Mouse (Mus musculus): ENCODE measurements around the gene Lat2. TPM values are rescaled to one million over a fixed set of nuclear protein-coding genes. Genes with fewer than 3 reads are reported as not detected.
"Not testable (repeated sequence)": the region's sequence is repeated elsewhere in the genome, so short reads cannot be mapped to it uniquely, and the experiment has no call there.

Lat2 gene
- total RNA-seq (2021): under 1 TPM; 0.41 to 0.99 TPM
- long read RNA-seq, experiment 1, partial matches to known transcripts: 0 of 2 reads
- long read RNA-seq, experiment 1, other reads (novel, unspliced or antisense): 2 of 2 reads
- long read RNA-seq, experiment 2, partial matches to known transcripts: 0 of 3 reads
- long read RNA-seq, experiment 2, other reads (novel, unspliced or antisense): 3 of 3 reads

DNA sequence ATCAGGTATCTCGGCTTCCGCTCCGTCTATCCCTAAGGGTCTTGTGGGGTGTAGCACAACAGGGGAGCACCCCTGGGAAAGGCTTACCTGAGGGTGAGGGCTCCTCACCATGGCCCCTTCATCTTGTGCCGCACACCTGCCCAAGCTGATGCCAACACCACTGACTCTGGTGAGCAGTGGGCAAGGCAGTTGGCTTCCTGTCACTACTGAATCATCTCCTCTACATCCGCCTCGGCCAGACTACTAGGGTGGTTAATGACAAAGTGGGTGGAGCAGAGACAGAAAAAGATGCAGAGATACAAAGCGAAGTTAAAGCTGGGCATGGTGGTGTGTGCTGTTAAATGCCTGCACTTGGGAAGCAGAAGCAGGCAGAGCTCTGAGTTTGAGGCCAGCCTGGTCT is at the start of gene Lat2:
Gene Lat2 (minus strand): TSS at position 224 of the 400 bp plus-strand sequence.
- no peak for DNase-seq

DNA sequence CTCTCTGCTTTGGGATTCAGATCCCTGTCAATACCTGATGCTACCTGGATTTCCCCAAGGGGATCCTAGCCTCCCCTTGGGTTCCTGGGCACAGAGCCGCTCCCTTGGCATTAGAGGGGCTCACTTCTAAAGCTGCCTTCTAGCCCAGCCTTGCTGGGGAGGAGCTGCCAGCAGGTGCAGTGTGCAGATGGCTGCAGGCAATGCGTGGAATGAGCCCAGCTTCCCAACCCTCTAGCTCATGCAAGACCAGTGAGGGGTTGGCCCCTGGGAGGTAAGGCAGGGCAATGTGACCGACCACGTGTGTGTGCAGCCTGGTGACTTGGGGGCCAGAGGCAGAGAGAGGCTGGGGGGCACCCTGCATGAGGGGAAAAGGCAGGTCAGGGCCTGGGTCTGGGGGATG is 41.9 kb upstream of the Lat2 start:
- DNase-seq: no peak

DNA sequence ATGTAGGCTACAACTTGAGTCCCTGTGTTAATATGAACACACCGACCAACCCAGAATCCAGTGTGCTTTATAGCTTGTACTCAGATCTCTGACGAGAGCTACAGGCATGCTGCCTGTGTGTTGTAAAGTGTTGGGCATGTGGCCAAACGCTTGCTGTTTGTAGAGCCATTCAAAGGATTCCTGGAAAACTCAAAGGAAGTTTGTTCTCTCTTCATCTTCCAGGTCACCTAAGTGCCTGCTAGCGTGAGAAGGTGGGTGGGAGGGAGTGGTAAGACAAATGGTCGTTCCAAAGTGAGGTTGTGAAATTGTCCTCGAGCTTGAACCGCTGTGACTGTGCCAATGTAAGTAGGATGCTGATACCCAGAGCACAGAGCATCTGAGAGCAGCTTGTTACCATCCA is 37.2 kb upstream of the Lat2 start:
- DNase-seq: no peak

DNA sequence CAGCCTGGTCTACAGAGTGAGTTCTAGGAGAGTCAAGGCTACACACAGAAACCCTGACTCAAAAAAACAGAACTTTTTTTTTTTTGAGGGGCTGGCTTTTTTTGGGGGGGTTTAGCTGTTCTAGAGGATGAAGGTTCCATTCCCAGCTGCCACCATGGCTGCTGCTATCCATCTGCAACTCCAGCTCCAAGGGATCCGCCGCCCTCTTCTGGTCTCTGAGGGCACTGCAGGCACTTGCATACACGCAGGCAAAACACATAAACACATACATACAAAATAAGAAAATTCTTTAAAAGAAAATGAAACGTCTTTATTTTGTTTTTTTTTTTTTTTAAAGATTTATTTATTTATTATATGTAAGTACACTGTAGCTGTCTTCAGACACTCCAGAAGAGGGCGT is 36.1 kb upstream of the Lat2 start:
- DNase-seq: no peak

DNA sequence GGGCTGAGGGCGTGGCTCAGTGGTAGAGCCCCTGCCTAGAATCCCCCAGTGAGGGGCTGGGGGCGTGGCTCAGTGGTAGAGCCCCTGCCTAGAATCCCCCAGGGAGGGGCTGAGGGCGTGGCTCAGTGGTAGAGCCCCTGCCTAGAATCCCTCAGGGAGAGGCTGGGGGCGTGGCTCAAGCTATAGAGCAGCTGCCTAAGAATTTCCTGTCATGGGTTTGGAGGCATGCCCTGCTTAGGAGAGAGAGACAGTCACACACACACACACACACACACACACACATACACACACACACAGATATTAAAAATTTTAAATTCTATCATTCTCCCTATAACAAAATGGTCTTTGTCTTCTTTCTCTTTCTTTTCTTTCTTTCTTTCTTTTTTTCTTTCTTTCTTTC is 34.2 kb upstream of the Lat2 start:
- not testable (repeated sequence) for DNase-seq

DNA sequence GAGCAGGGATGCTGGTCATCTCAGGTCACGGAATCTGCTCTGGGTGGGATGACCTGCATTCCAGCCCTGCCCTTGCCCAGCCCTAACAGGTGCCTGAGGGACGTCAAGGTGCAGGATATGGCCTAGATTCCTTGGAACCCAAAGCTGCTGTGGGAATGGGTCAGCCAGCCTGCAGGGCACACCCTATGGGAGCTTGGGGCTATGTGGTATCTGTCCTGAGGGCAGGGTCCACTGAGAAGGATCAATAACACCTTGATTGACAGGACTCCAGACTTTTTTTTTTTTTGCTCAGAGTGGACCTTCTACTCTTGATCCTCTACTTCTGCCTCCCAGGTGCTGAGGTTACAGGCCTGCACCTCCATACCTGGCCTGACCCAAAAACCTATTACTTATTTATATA is 32.6 kb upstream of the Lat2 start:
- DNase-seq: no peak

DNA sequence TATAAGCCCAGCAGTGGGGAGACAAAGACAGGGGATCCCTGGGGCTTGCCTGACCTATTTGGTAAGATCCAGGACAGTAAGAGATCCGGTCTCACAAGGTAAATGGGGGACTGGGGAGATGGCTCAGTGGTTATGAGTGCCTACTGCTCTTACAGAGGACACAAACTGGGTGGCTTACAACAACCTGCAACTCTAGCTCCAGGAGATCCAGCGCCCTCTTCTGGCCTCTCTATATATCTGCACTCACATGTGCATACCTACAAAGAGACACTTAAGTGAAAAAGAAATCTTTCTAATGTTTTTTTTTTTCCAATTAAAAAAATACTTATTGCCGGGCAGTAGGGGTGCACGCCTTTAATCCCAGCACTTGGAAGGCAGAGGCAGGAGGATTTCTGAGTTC is 31.6 kb upstream of the Lat2 start:
- no peak for DNase-seq

DNA sequence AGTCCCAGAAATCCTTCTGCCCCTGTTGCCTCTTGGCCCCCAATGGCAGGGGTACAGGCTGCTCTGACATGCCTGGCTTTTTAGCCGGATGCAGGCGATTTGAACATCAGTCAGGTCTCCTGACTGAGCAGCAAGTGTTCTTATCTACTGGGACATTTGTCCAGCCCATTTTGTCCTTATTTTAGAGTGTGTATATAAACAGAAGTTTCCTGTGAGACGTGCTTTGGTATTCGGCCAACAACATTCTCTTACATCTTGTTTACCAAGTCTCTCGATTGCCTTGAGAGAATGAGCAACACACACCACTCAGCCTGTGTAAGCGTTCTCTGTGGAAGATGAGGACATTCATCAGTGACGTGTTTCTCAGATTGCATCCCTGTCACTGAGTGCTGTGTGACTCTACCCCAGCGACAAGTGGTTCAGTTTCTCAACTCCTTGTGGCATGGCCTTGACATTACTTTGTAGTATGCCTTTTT is 29.9 kb upstream of the Lat2 start:
- no peak for DNase-seq

DNA sequence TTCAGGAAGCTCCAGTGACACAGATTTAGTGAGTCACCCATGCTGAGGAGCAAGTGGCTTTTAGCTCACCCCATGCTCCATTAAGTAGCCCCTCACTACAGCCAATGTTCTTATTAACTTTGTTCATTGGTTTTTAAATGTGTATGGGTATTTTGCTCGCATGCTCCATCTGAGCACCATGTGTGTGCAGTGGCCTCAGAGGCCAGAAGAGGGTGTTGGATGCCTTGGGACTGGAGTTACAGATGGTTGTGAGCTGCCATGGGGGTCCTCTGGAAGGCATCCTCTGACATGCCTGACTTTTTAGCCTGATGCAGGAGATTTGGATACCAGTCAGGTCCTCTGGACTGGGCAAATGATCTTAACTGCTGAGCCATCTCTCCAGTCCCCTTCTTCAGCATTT is 29.3 kb upstream of the Lat2 start:
- no peak for DNase-seq

DNA sequence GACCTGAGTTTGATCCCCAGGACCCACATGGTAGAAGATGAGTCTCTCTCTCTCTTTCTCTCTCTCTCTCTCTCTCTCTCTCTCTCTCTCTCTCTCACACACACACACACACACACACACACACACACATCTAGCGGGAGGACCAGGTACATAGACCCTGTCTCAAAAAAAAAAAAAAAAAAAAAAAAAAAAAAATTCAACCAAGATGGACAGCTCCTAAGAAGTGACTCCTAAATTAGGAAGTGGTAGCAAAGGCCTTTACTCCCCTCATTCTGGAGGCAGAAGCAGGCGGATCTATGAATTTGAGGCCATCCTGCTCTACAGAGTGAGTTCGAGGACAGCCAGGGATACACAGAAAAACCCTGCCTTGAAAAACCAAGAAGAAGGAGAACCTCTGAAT is 25.5 kb upstream of the Lat2 start:
- no peak for DNase-seq

DNA sequence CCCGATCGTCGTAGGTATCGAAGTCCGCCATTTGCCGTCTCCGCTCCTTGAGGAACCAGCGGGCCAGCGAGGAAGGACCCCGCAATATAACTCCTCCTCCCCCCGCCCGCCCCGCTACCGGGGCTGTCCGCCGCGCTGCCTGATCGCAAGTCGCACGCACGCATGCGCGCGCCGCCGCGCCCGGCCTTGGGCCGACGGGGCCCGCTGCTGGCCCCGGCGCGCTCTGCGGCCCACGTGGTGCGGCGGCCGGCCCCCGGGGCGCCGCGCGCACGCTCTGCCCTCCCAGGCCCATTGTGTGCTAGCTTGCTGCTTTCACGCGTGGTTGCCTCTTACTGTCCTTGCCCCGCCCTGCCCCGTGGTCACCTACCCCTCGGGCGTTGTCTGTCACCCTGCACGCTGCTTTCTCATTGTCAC is 24.5 kb upstream of the Lat2 start, which contains the start of gene Eif4h:
Gene Eif4h (minus strand): TSS at position 222 of the 414 bp plus-strand sequence.
- peak; percentile 97 for DNase-seq

DNA sequence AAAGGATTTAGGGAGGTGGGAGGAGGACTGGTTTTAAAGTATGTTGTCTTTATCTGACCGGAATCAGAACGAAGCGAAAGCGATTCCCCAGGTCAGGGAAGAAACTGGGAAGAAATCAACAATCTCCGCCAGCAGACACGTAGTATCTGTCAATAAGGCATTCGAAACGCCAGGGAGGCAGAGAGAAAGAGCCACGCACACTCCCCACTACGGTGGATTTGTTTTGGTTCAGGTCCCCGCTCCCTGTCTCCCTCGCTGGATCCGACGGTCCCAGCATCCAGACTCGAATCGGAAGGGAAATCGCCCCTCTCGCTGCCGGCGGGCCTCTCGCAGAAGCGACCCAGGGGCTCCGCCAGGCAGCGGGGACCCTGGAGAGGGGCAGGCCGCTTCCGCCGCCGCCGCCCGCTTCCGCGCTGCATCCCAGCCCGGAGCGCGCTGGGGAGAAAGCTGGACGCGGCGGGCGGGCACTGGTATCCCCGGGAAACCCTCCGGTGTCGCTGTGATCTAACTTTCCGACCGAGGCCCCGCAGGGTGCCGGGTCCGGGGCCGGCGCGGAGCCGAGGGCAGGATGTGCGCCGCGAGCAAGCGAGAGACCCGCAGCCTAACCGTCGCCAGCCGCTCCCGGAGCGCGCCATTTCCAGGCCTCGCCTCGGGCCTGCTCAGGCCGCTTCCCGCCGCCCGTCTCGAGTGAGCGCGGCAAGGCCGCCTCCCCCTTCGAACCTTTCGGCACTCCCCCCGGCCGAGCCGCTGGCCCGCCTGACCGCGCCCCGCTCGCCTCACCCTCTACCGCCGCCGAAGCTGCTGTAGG is 23.8 kb upstream of the Lat2 start:
- no peak for DNase-seq

DNA sequence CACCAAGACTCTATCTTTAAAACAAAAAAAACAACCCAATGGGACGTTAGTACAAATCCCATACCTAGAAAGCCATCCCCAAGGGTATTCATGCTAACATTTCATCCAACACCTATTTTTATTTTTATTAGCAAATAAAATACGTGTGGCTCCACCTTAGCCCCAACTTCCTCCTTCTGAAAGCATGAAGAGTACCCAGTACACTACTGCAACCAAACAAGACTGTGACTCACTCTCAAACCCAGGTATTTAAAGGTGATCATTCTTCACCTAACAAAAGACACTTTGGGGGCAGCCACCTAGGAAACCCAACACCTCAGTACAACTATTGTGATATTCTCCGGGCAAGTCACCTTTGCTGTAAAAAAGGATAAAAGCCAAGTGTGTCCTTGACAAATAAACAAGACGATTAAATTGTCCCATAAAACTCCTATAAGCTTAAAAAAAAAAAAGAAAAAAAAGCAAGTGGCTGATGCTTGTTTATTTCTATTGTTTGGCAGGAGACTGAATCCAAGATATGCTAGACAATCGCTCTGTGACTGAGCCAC is 23.1 kb upstream of the Lat2 start:
- no peak for DNase-seq

DNA sequence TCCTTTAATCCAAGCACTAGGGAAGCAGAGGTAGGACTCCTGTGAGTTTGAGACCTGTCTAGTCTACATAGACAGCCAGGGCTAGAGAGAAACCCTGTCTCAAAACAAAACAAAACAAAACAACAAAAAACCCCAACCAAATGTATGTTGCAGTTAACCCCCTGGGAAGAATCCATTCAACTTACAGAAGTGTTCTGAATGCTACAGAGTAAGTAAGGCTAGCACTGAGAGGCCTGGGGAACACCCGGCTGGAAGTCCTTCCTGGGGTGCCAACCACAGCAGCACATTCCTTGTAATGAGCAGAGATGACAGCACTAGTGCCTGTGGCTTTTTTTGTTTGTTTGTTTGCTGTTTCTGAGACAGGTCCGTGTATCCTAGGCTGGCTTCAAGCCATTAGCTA is 18.0 kb upstream of the Lat2 start:
- DNase-seq: no peak

DNA sequence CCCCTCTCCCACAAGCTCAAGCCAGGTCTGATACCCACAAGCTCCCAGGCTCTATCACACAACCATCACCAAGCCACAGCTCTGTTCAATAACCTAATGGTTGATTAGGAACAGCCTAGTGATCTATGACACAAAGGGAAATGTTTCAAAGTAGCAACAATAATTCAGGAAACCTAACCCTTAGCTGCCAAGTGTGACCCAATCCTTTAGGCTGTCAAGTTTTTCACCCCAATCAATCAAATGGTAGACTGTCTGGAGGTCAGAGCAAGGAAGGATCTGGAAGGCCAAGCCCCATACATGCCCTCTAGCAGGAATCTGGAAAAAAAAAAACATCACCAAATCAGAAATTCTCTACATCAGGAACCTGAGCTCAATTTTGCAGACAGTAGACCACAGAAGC is 16.0 kb upstream of the Lat2 start:
- DNase-seq: no peak

DNA sequence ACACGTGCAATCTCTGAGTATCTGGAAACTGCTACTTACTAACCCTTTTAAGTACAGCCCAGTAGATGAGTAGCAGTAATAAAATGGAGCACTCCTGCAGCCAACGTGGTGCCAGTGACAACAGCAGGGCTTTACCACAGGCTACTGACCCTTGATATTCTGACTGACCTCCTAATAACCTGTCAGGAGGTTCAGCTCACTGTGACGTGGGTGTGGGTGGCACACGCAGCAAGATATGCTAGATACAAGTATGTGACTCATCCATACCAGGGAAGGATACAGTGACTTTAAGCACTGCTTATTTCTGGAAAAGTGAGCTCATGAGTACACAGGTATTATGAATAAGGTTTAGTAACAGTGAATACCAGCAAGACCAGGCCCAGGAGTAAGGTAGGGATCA is 14.7 kb upstream of the Lat2 start:
- DNase-seq: no peak

DNA sequence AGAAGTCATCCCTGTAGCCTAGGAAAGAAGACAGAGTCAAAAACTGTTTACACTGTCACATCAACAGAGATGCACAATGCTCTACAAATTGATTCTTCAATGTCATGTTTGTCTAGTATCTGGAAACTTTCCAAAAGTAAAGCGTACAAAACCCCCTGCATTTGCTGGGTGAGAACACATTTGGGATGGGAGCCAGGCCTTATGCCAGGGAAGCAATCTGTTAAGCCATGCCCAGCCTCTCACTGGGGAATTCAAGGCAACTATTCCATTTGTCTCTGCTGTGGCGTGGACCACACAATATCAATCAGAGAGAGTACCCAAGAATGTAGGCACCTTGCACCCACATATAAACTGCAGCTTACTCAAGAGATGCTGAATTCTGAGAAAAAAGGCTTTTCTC is 7.2 kb upstream of the Lat2 start:
- no peak for DNase-seq

DNA sequence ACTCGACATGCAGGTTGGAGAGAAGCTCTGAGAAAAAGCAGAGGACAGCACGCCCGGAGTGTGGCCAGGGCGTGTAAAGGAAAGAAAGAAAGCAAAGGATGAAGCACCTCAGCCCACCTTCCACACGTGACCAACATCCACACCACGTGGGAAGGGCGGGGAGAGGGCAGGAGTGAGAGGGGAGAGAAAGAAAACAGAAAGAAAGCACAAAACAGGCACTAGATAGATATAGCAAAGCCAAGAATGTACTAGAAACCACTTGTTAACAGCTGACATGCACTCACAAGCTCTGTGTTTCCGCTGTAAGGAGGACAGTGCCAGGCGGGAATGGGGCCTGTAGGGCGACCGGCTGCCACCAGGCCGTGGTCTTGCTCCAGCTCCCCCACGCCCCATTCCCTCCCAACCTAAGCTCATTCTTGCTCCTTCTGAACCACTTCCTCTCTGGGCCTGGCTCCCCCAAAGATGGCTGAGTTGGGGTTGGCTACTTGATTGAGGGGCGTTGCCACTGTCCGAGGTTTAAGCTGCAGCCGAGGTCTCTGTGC is 6.3 kb upstream of the Lat2 start:
- no peak for DNase-seq

DNA sequence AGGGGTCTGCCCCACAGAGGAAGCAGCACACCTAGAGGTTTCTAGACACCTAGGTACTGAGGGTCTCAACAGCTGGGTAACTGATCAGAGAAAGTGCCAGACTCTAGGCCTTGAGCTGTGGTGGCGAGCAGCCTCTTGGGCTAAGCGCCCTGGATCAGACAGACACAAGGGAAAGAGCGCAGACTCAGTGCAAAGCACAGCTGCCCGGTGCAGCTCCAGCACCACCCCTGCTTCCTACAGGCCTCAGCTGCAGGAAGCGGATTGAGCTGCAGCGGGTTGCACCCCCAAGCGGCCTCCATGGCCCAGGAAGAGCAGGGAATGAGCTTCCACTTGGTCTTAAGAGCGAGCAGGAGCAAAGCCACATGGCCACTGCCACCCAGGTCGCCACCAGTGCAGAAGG is 5.6 kb upstream of the Lat2 start:
- no peak for DNase-seq

DNA sequence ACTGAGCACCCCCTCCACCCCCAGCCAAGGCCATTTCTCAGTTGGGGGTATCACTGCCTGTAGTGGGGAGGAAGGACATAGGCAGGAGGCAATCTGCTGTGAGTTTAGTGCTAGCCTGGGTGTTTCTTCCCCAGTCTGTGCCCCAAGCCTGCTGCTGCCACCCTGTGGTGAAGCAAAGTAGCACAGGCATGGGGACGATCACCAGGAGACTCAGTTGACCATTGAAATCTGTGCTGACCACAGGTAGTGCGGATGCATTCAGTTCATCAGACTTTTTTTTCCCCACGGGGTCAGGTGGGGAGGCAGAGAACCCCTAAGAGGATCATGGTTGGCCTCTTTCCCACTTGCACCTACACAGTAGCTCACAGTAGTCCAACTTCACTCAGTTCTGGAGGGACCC is 2.2 kb upstream of the Lat2 start:
- peak; percentile 52 for DNase-seq

DNA sequence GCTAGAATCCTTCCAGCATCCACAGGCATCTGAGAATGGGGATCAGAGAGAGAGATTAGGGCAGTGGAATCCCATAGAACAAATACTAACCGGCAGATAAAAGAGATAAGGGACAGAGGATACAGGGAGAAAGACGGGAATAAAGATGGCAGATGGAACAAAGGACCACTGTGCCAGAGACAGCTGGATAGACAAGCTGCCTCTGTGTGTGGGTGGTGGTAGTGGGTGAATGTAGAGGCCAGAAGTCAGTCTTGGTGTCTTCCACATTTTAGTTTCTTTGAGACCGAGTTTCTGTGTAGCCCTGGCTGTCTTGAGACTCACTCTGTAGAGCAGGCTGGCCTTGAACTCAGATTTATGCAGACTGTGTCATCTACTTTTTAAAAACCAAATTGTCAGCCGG is 955 bp upstream of the Lat2 start:
- no peak for DNase-seq

DNA sequence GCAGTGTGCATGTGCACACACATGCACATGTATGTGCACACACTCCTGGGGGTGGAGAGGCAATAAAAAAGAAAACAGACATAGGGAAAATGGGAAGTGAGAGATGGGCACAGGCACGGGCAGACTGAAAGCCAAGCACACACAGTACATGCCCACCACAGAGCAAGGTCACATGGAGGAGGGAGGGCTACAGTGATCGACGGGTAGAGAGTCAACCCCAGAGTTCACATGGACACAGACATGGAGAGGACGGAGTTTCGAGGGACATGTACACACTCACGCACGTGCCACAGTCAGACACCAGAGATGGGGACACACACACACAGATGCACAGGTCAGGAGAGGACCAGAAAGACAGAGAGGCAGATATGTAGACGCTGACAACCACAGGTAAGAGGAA is 555 bp upstream of the Lat2 start:
- DNase-seq: no peak

DNA sequence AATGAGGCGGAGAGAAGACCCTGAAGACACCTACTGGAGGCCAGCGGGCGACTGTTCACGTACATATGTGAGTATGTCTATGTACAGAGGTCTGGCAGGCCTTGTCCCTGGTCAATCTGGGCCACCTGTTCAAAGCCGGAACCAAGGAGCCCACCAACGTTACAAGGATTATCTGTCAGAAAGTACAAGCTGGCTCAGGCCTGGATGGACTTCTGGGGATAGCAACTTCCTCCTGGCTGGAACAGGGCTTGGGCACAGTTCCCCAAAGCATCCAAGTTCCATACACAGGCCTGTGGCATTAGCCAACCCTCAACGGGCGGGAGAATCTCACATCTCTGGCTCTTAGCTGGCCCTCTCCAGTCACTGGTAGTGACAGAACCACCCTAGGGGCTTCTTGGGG is 529 bp downstream of the Lat2 start:
- DNase-seq: no peak
